Mouse (Mus musculus) gastrocnemius, adult 18-20 months (tissue): Measurements from ENCODE around the gene Rufy2. TPM values are rescaled to one million over a fixed set of nuclear protein-coding genes. Genes with fewer than 3 reads are reported as not detected.
A peak's percentile ranks its signal among the peaks of the same experiment; 100 is the strongest.

Experiments used
- DNase-seq: peaks from one replicate; pipeline ENCODE4 v3.0.0; 2021; ENCODE audit warnings: low spot score
- total RNA-seq, 2 experiments: library from RNA; stranded (reverse); gene quantifications; 2 replicates each; pipeline ENCODE4 v1.2.3; 2021

The Rufy2 gene
- total RNA-seq, 2 experiments from 2014 or later: 4.1 to 4.9 TPM

- no peak for DNase-seq
Measured at GRCm38 (mm10) chr10:63014168-63014567, 34.1 kb downstream of the Rufy2 start.

GRCm38 (mm10) chr10:63019304-63019703 lies 39.3 kb downstream of the Rufy2 start:
- no peak for DNase-seq

- no peak for DNase-seq
Measured at GRCm38 (mm10) chr10:63021702-63022101, 41.7 kb downstream of the Rufy2 start.

- DNase-seq: no peak
Measured at GRCm38 (mm10) chr10:63022541-63023120, 42.6 kb downstream of the Rufy2 start.

GRCm38 (mm10) chr10:63023121-63023748 lies 43.2 kb downstream of the Rufy2 start:
- DNase-seq: peak; percentile 61

- peak; percentile 98 for DNase-seq
Measured at GRCm38 (mm10) chr10:63023749-63024579, 43.9 kb downstream of the Rufy2 start, which contains the start of the genes Hnrnph3 and Pbld2. Hnrnph3 (minus strand) TSS chr10:63024217. Pbld2 (plus strand) TSS chr10:63024315.

- peak; percentile 73 for DNase-seq
Measured at GRCm38 (mm10) chr10:63024580-63024910, 44.5 kb downstream of the Rufy2 start.

GRCm38 (mm10) chr10:63025016-63025415 lies 45.0 kb downstream of the Rufy2 start:
- no peak for DNase-seq

GRCm38 (mm10) chr10:63025491-63026011 lies 45.5 kb downstream of the Rufy2 start:
- no peak for DNase-seq

GRCm38 (mm10) chr10:63026156-63026794 lies 46.3 kb downstream of the Rufy2 start:
- no peak for DNase-seq

- no peak for DNase-seq
Measured at GRCm38 (mm10) chr10:63026795-63027160, 46.8 kb downstream of the Rufy2 start.

GRCm38 (mm10) chr10:63027376-63028161 lies 47.5 kb downstream of the Rufy2 start:
- DNase-seq: no peak

GRCm38 (mm10) chr10:63028396-63028795 lies 48.4 kb downstream of the Rufy2 start:
- no peak for DNase-seq

- DNase-seq: no peak
Measured at GRCm38 (mm10) chr10:63032267-63032666, 52.2 kb downstream of the Rufy2 start.

GRCm38 (mm10) chr10:63032956-63033355 lies 52.9 kb downstream of the Rufy2 start:
- DNase-seq: no peak

GRCm38 (mm10) chr10:63038571-63039320 lies 58.7 kb downstream of the Rufy2 start:
- no peak for DNase-seq

GRCm38 (mm10) chr10:63039867-63040628 lies 60.0 kb downstream of the Rufy2 start:
- DNase-seq: no peak

GRCm38 (mm10) chr10:63043154-63043553 lies 63.1 kb downstream of the Rufy2 start:
- DNase-seq: no peak

GRCm38 (mm10) chr10:63047751-63048150 lies 67.7 kb downstream of the Rufy2 start:
- no peak for DNase-seq
